Mouse (Mus musculus): Measurements from ENCODE around the gene Mospd3.

DNA sequence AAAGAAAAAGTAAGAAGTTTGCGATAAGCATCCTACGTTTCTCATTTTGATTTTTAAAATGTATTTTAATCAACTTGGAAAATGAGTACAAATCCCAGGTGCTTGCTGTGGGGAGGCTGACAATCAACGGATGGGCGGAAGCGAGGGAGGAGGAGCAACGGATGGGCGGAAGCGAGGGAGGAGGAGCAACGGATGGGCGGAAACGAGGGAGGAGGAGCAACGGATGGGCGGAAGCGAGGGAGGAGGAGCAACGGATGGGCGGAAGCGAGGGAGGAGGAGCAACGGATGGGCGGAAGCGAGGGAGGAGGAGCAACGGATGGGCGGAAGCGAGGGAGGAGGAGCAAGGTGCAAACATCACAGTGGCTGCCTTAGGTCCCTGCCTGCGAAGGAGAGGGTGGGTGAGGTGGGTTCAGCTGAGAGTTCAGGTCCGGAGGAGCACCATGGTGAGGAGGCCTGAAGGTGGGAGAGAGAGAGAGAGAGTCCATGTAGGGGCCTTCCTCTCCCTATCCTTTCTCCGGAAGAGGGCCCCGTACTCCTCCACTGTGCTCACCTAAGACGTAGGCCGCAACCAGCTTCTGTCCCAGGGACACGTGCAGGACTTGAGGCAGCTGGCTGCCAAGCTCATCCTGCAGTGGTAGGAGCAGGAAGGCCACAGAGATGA, 4.1 kb downstream of the Mospd3 start:
- TF ChIP-seq CTCF (IDR thresholded peaks at IDR 0.05): no peak
- peak; percentile 65; the same call in 1 of the 2 replicates for TF ChIP-seq POLR2A (IDR thresholded peaks at IDR 0.05; ENCODE audit: insufficient read depth, low read depth, low read length)
- TF ChIP-seq EP300 (IDR thresholded peaks at IDR 0.05; ENCODE audit: insufficient read depth, low read depth, low read length): no peak

All from heart, adult 2 months (tissue).